Mouse (Mus musculus): Measurements from ENCODE around the gene Tnfrsf13b.
"Not testable (repeated sequence)": the region's sequence is repeated elsewhere in the genome, so short reads cannot be mapped to it uniquely, and the experiment has no call there.

The Tnfrsf13b gene

GRCm38 (mm10) chr11:61127421-61128055, 983 bp downstream of the Tnfrsf13b start:
- in situ Hi-C loops (cut with MboI) = no loop called here

DNA sequence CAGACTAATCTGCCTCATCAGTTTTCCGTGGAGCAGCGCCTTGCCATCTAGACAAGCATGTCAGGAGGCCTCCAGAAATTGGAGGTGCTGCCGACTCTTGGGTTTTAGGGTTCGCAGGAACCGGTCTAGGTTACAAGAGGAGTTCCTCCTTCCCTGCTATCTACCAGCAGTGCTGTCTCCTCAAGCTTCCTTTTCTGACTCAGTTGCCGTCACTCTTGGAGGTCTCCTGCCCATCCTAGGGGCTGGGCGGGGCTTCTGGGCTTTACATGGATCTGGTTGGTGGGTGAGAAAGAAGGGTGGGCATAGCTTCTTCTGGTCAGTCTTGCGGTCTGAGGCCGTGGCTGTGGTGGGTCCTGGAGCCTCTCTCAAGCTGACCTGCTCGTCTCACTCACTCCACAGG, 2.8 kb downstream of the Tnfrsf13b start:
- in situ Hi-C loops (cut with MboI) = no loop called here

GRCm38 (mm10) chr11:61130646-61131045, 4.1 kb downstream of the Tnfrsf13b start:
- in situ Hi-C loops (cut with MboI) = not testable (repeated sequence)

DNA sequence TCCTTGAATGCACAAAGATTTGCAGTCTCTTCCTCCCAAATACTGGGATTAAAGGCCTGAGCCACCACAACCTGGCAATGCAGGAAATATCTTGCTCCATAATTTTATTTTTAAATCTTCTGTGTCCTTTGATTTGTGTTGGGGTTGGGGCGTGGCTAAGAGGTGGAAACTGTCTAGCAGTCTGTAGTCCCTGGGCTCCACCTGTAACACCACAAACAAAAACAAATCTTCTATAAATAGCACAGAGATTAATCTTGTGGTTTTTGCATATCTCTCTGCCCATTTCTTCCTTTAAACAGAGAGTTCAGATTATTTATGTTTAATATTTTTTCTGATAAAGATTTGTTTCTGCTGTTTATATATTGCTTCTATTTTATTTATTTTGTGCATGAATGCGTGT, 6.4 kb downstream of the Tnfrsf13b start:
- in situ Hi-C loops (cut with MboI) = no loop called here

- in situ Hi-C loops (cut with MboI) = no loop called here
These were observed 15.1 kb downstream of the Tnfrsf13b start for GRCm38 (mm10) chr11:61141693-61142092.

DNA sequence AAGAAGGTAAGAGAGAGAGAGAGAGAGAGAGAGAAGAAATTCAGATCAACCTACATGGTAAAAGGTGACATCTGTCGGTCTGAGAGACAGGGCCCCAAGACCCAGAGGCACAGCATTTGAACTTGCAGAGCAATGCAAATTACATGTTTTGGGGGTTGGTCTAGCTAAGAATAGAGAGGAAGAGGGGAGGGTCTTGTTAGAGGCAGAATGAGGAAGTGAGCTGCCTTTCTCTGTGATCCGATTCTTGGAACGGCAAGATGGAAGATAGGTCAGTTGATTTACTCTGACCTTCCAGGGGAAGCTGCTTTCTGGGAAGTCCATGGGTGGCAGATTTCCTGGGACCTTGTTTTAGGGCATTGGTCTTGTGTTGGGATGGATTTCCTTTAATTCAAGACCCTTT, 15.7 kb downstream of the Tnfrsf13b start:
- in situ Hi-C loops (cut with MboI) = no loop called here

GRCm38 (mm10) chr11:61142941-61143530, 16.5 kb downstream of the Tnfrsf13b start:
- in situ Hi-C loops (cut with MboI) = no loop called here

DNA sequence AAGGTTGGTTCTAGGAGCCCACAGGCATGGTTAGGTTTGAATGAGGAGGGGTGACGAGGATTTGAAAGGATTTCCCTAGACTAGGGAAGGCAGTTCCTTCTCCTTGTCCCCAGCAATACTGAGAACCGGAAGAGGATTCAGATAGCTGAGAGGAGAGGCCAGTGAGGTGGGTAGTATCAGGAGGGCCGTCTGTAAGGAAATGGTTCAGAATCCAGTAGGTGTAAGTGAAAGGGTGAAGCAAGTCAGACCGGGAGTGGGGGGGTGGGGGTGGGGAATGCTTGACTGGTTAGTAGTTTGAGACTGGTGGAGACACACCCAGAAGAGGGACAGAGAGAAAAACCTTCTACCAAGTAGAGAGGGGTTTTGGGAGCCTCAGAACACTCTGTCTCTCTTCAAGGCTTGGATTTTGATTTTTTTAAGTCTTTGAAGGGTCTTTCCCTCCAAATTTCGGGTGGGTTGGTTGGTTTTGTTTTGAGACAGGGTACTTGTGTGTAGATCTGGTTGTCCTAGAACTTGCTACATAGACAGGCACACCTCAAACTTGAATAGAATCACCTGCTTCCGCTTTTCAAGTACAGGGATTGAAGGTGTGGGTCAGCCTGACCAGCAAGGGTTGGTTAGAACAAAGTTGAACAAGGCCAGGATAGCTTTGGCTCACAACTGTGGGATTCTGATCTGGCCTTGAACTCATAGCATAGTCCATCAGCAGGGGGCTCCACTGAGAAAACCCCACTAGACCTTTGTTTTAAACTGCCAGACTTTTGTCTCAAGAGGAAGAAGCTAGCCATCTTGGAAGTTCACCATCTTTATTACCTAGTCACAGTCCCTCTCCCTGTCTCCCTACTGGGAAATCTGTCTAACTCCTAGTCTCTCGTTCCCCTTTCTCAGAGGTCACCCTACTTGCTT, 17.3 kb downstream of the Tnfrsf13b start:
- in situ Hi-C loops (cut with MboI) = no loop called here

- in situ Hi-C loops (cut with MboI) = no loop called here
These were observed 19.0 kb downstream of the Tnfrsf13b start for GRCm38 (mm10) chr11:61145551-61145950.

DNA sequence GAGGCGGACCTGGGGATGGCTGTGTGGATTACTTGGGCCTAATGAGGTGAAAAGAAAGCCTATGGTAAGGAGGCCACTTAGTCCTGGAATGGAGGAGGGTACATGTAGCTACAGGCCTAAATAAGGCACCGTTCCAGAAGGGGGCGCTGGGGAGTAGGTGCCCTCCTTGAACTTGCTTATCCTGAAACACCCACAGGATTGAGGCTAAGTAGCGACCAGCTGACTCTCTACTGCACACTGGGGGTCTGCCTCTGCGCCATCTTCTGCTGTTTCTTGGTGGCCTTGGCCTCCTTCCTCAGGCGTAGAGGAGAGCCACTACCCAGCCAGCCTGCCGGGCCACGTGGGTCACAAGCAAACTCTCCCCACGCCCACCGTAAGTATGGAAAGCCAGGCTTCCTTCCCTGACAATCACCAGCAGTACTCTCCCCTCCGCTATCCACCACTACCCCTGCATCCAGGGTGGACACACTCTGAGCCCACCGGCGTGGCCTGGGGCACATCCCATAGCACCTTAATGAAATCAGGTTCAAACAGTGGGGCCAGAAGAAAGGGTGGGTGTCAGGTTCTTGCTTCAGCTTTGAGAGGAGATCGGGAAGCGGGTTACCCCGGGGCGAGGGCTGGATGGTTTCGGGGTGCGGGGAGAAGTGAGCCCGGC, 20.2 kb downstream of the Tnfrsf13b start:
- in situ Hi-C loops (cut with MboI) = no loop called here

- in situ Hi-C loops (cut with MboI) = no loop called here
These were observed 20.7 kb downstream of the Tnfrsf13b start for GRCm38 (mm10) chr11:61147300-61147683.

DNA sequence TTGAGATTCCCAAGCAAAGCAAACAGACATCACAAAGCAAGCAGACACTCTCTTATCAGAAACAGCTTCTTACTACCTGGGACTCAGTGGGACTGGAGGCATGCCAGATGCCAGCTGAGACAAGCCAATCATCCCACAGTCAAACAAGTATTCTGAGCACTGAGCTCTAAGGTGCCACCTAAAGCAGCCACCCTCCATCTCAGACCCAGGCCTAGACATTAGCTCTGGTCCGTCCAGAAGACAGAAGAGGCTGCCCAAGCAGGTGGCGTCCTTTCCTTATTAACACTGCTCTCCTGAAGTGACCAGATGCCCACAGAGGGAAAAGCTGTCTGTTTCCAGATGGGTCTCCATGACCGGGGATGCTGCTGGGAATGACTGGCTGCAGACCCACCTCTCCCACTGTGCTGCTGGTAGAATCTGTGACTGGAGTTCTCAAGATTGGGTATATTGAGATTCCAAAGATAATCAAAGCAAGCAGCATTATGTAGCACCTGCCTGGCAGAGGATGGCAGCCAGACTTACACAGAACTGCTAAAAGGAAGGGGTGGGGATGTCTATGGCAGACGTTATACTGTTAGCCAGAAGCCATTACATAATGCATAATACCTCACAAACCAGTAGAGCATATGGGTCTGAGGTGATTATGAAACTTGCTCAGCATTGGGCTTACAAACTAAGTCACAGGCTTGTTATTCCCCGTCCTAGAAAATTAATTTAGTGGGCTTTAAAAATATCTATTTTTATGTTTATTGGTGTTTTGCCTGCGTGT, 23.9 kb downstream of the Tnfrsf13b start:
- in situ Hi-C loops (cut with MboI) = no loop called here

DNA sequence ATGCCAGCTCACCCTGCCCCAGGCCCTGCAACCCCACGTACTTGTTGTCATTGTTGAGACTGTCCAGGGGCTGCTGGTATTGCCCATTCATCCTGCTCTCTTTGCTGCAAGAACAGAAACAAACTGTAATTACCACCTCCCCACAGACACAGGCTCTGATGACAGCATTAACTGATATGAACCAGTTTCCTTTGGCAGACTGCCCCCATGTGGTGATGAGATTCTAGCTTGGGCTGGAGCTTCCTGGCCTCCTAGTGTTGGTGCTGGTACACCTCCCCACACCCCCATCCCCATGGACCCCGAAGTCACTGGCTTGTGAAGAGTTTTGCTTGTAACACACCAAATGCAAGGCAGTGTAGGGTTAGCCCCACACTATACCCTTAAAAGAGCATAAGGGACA, 29.2 kb downstream of the Tnfrsf13b start:
- in situ Hi-C loops (cut with MboI) = loop anchor here (5.0 kb wide), 1 partner anchor 48 kb away; no protein-coding TSS in a partner anchor

DNA sequence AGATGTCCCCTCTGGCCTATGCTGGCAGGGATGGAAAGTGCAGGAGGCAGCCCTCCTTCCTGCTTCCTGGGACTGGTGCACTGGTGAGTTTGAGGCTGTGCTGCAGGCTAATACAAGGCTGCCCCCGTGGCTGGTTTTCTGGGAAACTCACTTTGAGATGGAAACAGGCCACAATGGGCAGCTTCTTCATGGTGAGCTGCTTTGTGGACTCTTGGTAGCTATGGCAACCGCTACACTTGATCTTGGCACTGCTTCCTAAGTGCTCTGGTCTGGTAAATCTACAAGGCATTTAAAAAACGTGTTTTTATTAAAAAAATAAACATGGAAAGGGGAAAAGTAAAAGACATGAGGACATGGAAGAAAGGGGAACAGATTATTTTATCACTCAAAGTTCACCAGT, 31.6 kb downstream of the Tnfrsf13b start:
- in situ Hi-C loops (cut with MboI) = loop anchor here (5.0 kb wide), 1 partner anchor 51 kb away; no protein-coding TSS in a partner anchor

DNA sequence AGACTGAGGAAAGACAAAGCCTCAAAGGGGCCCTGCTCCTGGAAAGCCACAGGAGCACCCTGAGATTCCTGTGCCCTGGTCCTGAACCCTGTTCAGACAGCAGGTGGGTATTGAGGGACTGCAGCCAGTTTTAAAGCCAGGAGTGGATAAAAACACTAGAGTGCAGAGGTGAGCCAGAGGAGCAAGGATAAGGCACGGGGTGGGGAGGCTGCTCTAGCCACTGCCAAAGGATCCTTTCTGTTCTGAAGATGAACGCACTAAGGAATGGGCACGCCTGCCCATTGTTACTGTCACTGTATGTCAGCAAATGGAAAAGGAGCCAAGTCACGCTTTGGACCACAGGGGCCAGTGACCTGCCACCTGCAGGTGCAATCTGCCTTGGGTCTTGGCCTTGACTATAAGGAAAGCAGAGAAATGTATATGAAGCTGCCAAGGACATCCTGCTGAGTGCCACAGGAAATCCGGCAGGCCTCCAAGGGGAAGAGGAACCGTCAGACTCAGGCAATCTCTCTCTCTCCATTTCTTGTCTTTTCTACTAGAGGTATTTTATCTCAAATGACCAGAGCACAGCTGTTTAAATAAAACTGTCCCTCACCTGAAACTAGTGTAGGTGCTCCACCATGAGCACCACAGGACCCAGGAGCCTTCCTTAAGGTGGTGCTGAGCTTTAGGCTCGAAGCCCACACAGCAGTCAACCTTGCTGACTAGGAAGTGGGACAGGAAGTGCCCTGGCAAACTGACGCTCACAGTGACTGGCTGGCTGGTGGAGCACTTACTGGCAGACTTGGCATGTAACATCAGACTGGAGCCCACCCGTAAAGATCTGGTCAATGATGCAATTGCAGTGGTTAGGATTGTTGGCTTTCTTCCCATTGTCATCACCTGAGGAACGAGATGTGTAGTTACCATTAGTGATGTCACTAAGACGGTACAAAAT, 33.5 kb downstream of the Tnfrsf13b start:
- in situ Hi-C loops (cut with MboI) = loop anchor here (5.0 kb wide), 1 partner anchor 53 kb away; no protein-coding TSS in a partner anchor

DNA sequence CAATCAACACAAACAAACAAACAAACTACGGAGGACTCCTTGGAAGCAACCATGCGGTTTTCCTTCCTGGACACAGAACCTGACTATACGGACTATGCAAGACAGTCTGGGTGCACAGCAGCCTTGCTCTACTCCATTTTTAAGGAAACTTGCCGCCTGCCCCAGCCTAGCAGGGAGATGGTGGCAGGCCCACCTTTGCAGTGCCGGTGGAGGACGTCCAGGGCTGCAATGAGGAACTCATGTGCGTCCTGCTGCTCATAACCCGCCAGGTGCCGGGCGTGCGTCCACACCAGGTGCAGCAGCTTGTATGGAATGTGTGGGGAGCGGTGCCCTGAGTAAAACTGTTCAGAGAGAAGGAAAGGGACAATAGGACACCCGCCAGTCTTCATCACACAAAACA, 34.6 kb downstream of the Tnfrsf13b start:
- in situ Hi-C loops (cut with MboI) = no loop called here

- in situ Hi-C loops (cut with MboI) = no loop called here
These were observed 36.2 kb downstream of the Tnfrsf13b start for GRCm38 (mm10) chr11:61162776-61163175.

GRCm38 (mm10) chr11:61163341-61163740, 36.8 kb downstream of the Tnfrsf13b start:
- in situ Hi-C loops (cut with MboI) = no loop called here

GRCm38 (mm10) chr11:61164366-61164765, 37.8 kb downstream of the Tnfrsf13b start:
- in situ Hi-C loops (cut with MboI) = no loop called here

- in situ Hi-C loops (cut with MboI) = no loop called here
These were observed 38.3 kb downstream of the Tnfrsf13b start for GRCm38 (mm10) chr11:61164881-61165280.

All from mature B cell (primary cell).